8 mouse cellular contexts compared by ENCODE assay signal in the genomic region with DNA sequence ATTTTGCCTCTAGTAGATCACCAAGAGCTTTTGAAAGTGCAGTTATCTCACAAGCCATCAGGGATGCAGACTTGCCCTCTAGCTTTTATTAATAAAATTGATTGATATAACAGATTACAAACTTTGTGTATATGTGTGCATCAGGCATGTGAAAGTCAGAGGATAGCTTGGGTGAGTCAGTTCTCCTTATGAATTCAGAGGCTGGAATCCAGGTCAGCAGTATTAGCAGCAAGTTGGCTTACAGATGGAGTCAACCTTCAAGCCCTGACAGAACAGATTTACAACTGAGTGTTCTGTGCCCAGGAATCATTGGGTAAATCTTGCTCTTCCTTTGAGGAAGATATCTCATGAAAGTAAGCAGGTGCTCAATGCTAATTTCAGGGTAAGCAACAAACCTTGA. TPM values are rescaled to one million over a fixed set of nuclear protein-coding genes. Genes with fewer than 3 reads are reported as not detected.
DNase-seq lines count a peak whose midpoint lies in the region; ATAC-seq lines count a peak whose summit lies in the region.

No protein-coding gene starts in this region.

- H3K4me3 ChIP-seq in limb, embryonic 11.5 days (ENCODE audit: low read depth, low read length), result peak overlapping the region; percentile 60

- H3K36me3 ChIP-seq in limb, embryonic 11.5 days (ENCODE audit: control insufficient read depth, insufficient read depth, low read length), result no peaks in the 10 kb centered on the region

- H3K9ac ChIP-seq in limb, embryonic 11.5 days (ENCODE audit: low read length), result no peak overlapping the region; the same call in 1 of the 2 replicates

- ATAC-seq in limb, embryonic 11.5 days (ENCODE audit: insufficient number of reproducible peaks, low FRiP score, low TSS enrichment, low read depth), result no peak

- H3K27ac ChIP-seq in limb, embryonic 11.5 days (replicated peaks; ENCODE audit: low read depth, low read length), result no peak overlapping the region

- no peaks in the 10 kb centered on the region for H3K27me3 ChIP-seq in limb, embryonic 11.5 days (ENCODE audit: control insufficient read depth, insufficient read depth, low read length)

- peak; percentile 15 for DNase-seq in adrenal gland, postnatal 10 days
- DNase-seq in adrenal gland, postnatal 25 days, result no peak
- peak; percentile 4 for DNase-seq in retina, adult 2 months (ENCODE audit: low read depth, low spot score)
- DNase-seq in retina, embryonic 14.5 days (ENCODE audit: low spot score), result no peak
- no peak for DNase-seq in limb, embryonic 11.5 days (ENCODE audit: low spot score)
- no peak for DNase-seq in thymus, postnatal 25 days
- no peak for DNase-seq in adipocyte (ENCODE audit: low spot score)
- DNase-seq in left cerebral cortex, postnatal 36 days (ENCODE audit: low spot score in 2 of 2), result no peak

- no peaks in the 10 kb centered on the region for H3K4me1 ChIP-seq in limb, embryonic 11.5 days (ENCODE audit: control insufficient read depth, insufficient read depth, low read length)

- H3K4me2 ChIP-seq in limb, embryonic 11.5 days (ENCODE audit: low read depth, severe bottlenecking), result peak overlapping the region; percentile 65

- H3K9me3 ChIP-seq in limb, embryonic 11.5 days (ENCODE audit: control insufficient read depth, low read length), result no peaks in the 10 kb centered on the region

- intact Hi-C loops in left cerebral cortex, postnatal 36 days (cut with DNase I), result loop anchor here (5.0 kb wide), 1 partner anchor 336 kb away; a partner anchor contains a TSS

RNA-seq across cellular contexts. Expression of a gene that starts 0.9 kb away (rescaled TPM):
- total RNA-seq in adrenal gland, postnatal 10 days (2021), result 10 to 100 TPM; 25.1 to 34.2 TPM
- 36.2 and 37.4 TPM in 2 replicates for total RNA-seq in adrenal gland, postnatal 25 days (2021)
- polyA plus RNA-seq in limb, embryonic 11.5 days (2014; fragmentation: Nextera tagmentation; extraction: Ambion mirVana), result 21.9 and 25.2 TPM in 2 replicates
- 10 to 100 TPM; 12.9 to 16.3 TPM for total RNA-seq in left cerebral cortex, postnatal 36 days (2021)

Comparison
In these comparisons a context has a peak if more than half of its experiments do, and no peak if none do; other contexts are left out.
1. DNase-seq: peak in adrenal gland, postnatal 10 days (single experiment) and retina, adult 2 months (single experiment); none in adrenal gland, postnatal 25 days (single experiment), retina, embryonic 14.5 days (single experiment), limb, embryonic 11.5 days (single experiment), thymus, postnatal 25 days (single experiment), adipocyte (single experiment) and left cerebral cortex, postnatal 36 days (0 of 2).